Mouse (Mus musculus) megakaryocyte, embryonic 14.5 days (primary cell): ENCODE results near the gene Kif5a.

ENCODE experiments used
- FLI1 ChIP-seq: IDR thresholded peaks from 2 replicates; pipeline ENCODE4 v1.6.1; 2012; ENCODE audit warnings: low read length, inconsistent platforms, mixed read lengths
- GATA1 ChIP-seq: IDR thresholded peaks from 3 replicates; pipeline ENCODE4 v1.6.1; 2012; ENCODE audit warnings: mixed read lengths, low read length, inconsistent platforms, borderline replicate concordance

DNA sequence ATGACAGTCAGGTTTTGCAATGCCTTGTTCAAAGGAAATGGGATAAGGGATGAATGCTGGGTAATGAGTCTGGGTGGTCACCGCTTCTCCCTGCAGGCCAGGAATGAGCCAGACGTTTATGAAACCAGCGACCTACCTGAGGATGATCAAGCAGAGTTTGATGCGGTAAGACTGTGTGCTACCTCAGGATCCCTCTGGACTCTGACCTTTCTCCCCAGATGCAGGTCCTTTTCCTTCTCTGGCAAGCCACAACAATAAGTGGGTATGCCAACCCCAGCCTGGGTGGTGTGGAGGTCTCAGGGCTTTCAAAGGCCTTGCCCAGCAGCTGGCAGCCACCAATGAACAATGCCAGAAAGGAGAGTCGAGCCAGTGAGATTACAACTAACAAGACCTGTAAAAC lies 4.2 kb upstream of the Kif5a start:
- TF ChIP-seq GATA1 (no peak), FLI1 (no peak)
